Mouse (Mus musculus): ENCODE results near the gene Noc2l. TPM values are rescaled to one million over a fixed set of nuclear protein-coding genes. Genes with fewer than 3 reads are reported as not detected.

Gene Noc2l
- polyA plus RNA-seq, 1 experiment from 2014 or later: 152 TPM

GRCm38 (mm10) chr4:156208872-156209271, 26.9 kb upstream of the Noc2l start:
- Histone ChIP-seq H3K4me2 (no peak overlapping the region), H3K27me3 (replicated peaks; ENCODE audit: control insufficient read depth, insufficient read depth, low read length) (peaks cover 14% of the 10 kb centered on the region), H3K4me3 (ENCODE audit: low read depth, low read length) (no peak overlapping the region), H3K9me3 (ENCODE audit: control insufficient read depth, low read length) (no peaks in the 10 kb centered on the region), H3K27ac (ENCODE audit: low read depth, low read length) (no peak overlapping the region), H3K4me1 (replicated peaks; ENCODE audit: control insufficient read depth, insufficient read depth, low read length) (no peaks in the 10 kb centered on the region), H3K36me3 (ENCODE audit: control insufficient read depth, insufficient read depth, low read length) (no peaks in the 10 kb centered on the region), H3K9ac (ENCODE audit: low read depth, low read length) (no peak overlapping the region)
- ATAC-seq (replicated peaks; ENCODE audit: low FRiP score) (no peak), DNase-seq (ENCODE audit: low spot score) (no peak)
- 79% methylated on average over 4 of the region's 4 CpGs for WGBS

DNA sequence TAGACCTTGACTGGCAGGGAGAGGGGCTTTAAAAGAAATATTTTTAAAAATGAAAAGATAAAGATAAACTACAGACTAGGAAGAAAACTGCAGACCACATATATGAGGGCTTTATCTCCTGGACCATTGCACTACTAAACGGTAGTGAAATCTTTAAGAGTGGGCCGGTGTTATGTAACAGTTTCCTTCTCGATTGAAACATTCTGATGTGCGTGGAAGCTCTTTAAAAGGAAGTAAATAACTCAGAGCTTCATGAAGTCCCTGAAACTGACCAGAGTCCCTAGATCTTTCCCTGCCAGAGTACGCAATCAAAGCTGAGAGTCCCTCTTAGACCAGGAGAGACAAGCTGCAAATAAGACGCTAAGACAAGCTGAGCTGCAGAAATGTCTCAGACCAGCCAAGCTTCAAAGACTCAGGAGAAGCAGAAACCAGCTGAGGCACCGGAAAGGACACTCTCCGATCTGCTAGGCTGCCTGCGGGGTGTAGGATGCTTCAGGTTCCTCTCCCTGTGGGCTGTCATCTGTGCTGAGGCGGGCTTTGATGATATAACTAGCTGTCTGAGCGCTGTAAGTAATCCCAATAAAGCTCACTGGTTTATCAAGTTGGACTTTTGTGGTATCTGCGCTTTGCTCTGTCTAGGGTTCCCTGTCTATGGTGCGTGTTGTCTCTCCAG, 25.7 kb upstream of the Noc2l start:
- H3K4me2 ChIP-seq: no peak overlapping the region
- H3K4me3 ChIP-seq (ENCODE audit: low read depth, low read length): no peak overlapping the region
- DNase-seq (ENCODE audit: low spot score) (no peak), ATAC-seq (replicated peaks; ENCODE audit: low FRiP score) (no peak)
- H3K4me1 ChIP-seq (replicated peaks; ENCODE audit: control insufficient read depth, insufficient read depth, low read length): no peaks in the 10 kb centered on the region
- no peak overlapping the region for H3K27ac ChIP-seq (ENCODE audit: low read depth, low read length)
- H3K36me3 ChIP-seq (ENCODE audit: control insufficient read depth, insufficient read depth, low read length): no peaks in the 10 kb centered on the region
- no peak overlapping the region for H3K9ac ChIP-seq (ENCODE audit: low read depth, low read length)
- peaks cover 2% of the 10 kb centered on the region for H3K27me3 ChIP-seq (replicated peaks; ENCODE audit: control insufficient read depth, insufficient read depth, low read length)
- H3K9me3 ChIP-seq (ENCODE audit: control insufficient read depth, low read length): no peaks in the 10 kb centered on the region
- WGBS: 66% methylated on average over 13 of the region's 13 CpGs

DNA sequence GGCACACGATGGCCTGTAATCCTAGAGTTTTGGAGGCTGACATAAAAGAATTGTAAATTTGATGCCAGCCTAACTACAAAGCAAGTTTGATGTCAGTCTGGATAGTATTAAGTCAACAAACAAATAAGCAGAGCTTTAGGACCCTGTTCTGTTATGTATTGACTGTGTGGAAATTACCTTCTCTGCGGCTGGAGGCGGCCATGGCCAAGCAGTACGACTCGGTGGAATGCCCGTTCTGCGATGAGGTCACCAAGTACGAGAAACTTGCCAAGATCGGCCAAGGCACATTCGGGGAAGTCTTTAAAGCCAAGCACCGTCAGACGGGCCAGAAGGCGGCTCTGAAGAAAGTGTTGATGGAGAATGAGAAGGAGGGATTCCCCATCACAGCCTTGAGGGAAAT, 22.7 kb upstream of the Noc2l start:
- 90% methylated on average over 13 of the region's 13 CpGs for WGBS
- Histone ChIP-seq H3K4me1 (replicated peaks; ENCODE audit: control insufficient read depth, insufficient read depth, low read length) (no peaks in the 10 kb centered on the region), H3K27me3 (replicated peaks; ENCODE audit: control insufficient read depth, insufficient read depth, low read length) (no peaks in the 10 kb centered on the region; the same call in 1 of the 2 replicates), H3K9ac (ENCODE audit: low read depth, low read length) (no peak overlapping the region), H3K36me3 (ENCODE audit: control insufficient read depth, insufficient read depth, low read length) (no peaks in the 10 kb centered on the region), H3K4me2 (no peak overlapping the region), H3K27ac (ENCODE audit: low read depth, low read length) (no peak overlapping the region), H3K4me3 (ENCODE audit: low read depth, low read length) (no peak overlapping the region), H3K9me3 (ENCODE audit: control insufficient read depth, low read length) (no peaks in the 10 kb centered on the region)
- DNase-seq (ENCODE audit: low spot score) (no peak), ATAC-seq (replicated peaks; ENCODE audit: low FRiP score) (no peak)

DNA sequence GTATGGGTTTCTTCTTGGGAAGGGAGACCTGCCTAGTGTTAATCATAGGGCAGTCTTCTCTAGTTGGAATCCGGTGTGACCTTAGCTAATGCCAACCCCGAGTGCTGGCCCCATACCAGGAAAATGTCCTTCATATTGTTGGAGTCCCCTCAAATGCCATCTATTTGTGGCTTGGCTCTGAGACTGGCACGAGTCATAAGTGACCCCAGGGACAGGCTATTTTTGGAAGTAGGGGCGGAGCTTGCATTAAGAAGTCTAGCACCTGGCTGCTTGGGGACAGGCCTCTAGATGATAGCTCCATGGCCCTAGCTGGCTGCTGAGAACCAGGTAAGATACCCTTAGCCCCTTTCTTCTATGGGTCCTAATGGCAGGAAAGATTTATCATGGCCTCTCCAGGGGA, 20.2 kb upstream of the Noc2l start, which contains the start of gene Perm1:
Gene Perm1, plus strand, starts transcription at position 220 of the 400 bp plus-strand sequence.
- H3K27ac ChIP-seq (ENCODE audit: low read depth, low read length): no peak within 1 kb of the TSS
- no peak for DNase-seq (ENCODE audit: low spot score)
- no peaks in the 10 kb centered on the region for H3K4me1 ChIP-seq (replicated peaks; ENCODE audit: control insufficient read depth, insufficient read depth, low read length)
- no peak within 1 kb of the TSS for H3K4me3 ChIP-seq (ENCODE audit: low read depth, low read length)
- H3K27me3 ChIP-seq (replicated peaks; ENCODE audit: control insufficient read depth, insufficient read depth, low read length): no peaks in the 10 kb centered on the region; the same call in 1 of the 2 replicates
- 66% methylated on average over 4 of the region's 4 CpGs for WGBS
- H3K9ac ChIP-seq (ENCODE audit: low read depth, low read length): no peak within 1 kb of the TSS
- H3K9me3 ChIP-seq (ENCODE audit: control insufficient read depth, low read length): no peaks in the 10 kb centered on the region
- ATAC-seq (replicated peaks; ENCODE audit: low FRiP score): no peak
- no peak within 1 kb of the TSS for H3K4me2 ChIP-seq
- no peaks in the 10 kb centered on the region for H3K36me3 ChIP-seq (ENCODE audit: control insufficient read depth, insufficient read depth, low read length)

DNA sequence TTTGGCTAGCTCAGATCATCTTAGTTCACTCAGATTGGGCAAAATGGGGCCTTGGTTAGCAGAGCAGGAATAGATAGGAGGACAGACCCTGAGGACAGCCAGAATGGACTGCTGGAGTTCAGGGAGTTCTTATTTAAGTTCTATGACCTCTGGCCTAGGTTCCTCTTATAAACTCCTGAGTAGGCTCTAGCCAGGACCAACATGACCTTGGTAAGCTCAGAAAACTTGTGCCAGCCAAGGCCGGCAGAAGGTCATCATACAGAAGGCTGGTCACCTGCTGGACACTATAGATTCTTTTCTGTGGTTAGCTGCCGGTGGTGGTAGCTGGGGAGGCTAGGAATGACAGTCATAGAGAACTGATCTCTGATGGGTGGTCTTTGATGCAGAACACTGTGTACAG, 19.6 kb upstream of the Noc2l start:
- WGBS: 77% methylated on average over 2 of the region's 2 CpGs
- no peak overlapping the region for H3K4me3 ChIP-seq (ENCODE audit: low read depth, low read length)
- DNase-seq (ENCODE audit: low spot score) (no peak), ATAC-seq (replicated peaks; ENCODE audit: low FRiP score) (no peak)
- H3K9me3 ChIP-seq (ENCODE audit: control insufficient read depth, low read length): no peaks in the 10 kb centered on the region
- H3K4me2 ChIP-seq: no peak overlapping the region
- no peaks in the 10 kb centered on the region for H3K4me1 ChIP-seq (replicated peaks; ENCODE audit: control insufficient read depth, insufficient read depth, low read length)
- H3K27me3 ChIP-seq (replicated peaks; ENCODE audit: control insufficient read depth, insufficient read depth, low read length): no peaks in the 10 kb centered on the region; the same call in 1 of the 2 replicates
- no peak overlapping the region for H3K9ac ChIP-seq (ENCODE audit: low read depth, low read length)
- no peak overlapping the region for H3K27ac ChIP-seq (ENCODE audit: low read depth, low read length)
- no peaks in the 10 kb centered on the region for H3K36me3 ChIP-seq (ENCODE audit: control insufficient read depth, insufficient read depth, low read length)

DNA sequence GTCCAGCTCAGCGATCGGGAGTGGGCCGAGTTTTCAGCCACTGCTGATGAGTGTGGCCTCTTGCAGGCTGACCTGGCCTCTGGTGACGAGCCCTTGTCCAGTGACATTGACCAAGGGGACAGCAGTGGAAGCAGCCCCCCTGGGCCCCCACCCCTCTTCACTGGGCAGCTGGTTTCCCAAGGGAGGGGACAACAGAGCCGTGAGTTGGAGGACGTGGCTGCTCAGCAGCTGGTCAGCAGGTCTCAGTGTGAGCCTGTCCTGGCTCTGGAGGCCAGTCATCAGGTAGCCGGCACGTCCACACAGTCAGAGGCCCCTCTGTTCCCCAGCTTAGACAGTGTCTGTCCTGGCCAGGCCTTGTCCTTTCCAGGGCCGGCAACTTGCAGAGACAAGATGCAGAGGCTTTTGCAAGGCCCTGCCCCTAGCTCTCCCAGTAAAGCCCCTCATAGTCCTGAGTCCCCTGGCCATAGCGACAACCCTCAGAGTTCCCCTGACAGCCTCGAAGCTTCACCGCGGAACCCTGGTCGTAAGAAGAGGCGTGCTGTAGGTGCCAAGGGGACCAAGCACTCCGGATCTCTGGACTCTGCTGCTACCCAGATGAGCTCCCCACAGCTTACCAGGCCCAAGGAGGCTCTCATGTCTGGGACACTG, 18.7 kb upstream of the Noc2l start:
- Histone ChIP-seq H3K27ac (ENCODE audit: low read depth, low read length) (no peak overlapping the region), H3K9me3 (ENCODE audit: control insufficient read depth, low read length) (no peaks in the 10 kb centered on the region), H3K9ac (ENCODE audit: low read depth, low read length) (no peak overlapping the region), H3K4me1 (replicated peaks; ENCODE audit: control insufficient read depth, insufficient read depth, low read length) (no peaks in the 10 kb centered on the region), H3K4me3 (ENCODE audit: low read depth, low read length) (no peak overlapping the region), H3K36me3 (ENCODE audit: control insufficient read depth, insufficient read depth, low read length) (no peaks in the 10 kb centered on the region), H3K27me3 (replicated peaks; ENCODE audit: control insufficient read depth, insufficient read depth, low read length) (no peaks in the 10 kb centered on the region; the same call in 1 of the 2 replicates), H3K4me2 (no peak overlapping the region)
- WGBS: 80% methylated on average over 16 of the region's 16 CpGs
- DNase-seq (ENCODE audit: low spot score) (no peak), ATAC-seq (replicated peaks; ENCODE audit: low FRiP score) (no peak)

- WGBS: 81% methylated on average over 16 of the region's 16 CpGs
- ATAC-seq (replicated peaks; ENCODE audit: low FRiP score) (no peak), DNase-seq (ENCODE audit: low spot score) (no peak)
- Histone ChIP-seq H3K9me3 (ENCODE audit: control insufficient read depth, low read length) (no peaks in the 10 kb centered on the region), H3K4me3 (ENCODE audit: low read depth, low read length) (no peak overlapping the region), H3K27me3 (replicated peaks; ENCODE audit: control insufficient read depth, insufficient read depth, low read length) (no peaks in the 10 kb centered on the region; the same call in 1 of the 2 replicates), H3K27ac (ENCODE audit: low read depth, low read length) (no peak overlapping the region), H3K9ac (ENCODE audit: low read depth, low read length) (no peak overlapping the region), H3K36me3 (ENCODE audit: control insufficient read depth, insufficient read depth, low read length) (no peaks in the 10 kb centered on the region), H3K4me1 (replicated peaks; ENCODE audit: control insufficient read depth, insufficient read depth, low read length) (no peaks in the 10 kb centered on the region), H3K4me2 (no peak overlapping the region)
These were observed 18.0 kb upstream of the Noc2l start for GRCm38 (mm10) chr4:156217838-156218237.

DNA sequence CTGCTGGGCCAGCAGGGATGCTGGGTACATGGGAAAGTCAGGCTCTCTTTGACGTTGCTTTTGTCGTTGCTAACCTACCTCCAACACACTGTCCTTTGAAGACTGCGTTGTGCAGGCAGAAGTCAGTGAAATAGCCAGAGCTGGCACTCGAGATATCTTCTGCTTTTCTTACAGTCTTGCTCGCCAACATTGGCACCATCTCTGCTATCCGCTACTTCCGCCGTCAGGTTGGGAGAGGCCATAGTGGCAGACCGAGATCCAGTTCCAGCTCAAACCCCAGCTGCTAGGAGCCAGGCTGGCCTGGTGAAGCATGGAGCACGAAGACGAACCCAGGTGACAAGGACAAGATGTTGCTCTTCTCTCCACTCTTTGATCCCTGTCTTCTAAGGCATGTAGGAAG, 15.9 kb upstream of the Noc2l start:
- ATAC-seq (replicated peaks; ENCODE audit: low FRiP score) (no peak), DNase-seq (ENCODE audit: low spot score) (no peak)
- Histone ChIP-seq H3K4me3 (ENCODE audit: low read depth, low read length) (no peak overlapping the region), H3K4me1 (replicated peaks; ENCODE audit: control insufficient read depth, insufficient read depth, low read length) (no peaks in the 10 kb centered on the region), H3K27ac (ENCODE audit: low read depth, low read length) (no peak overlapping the region), H3K27me3 (replicated peaks; ENCODE audit: control insufficient read depth, insufficient read depth, low read length) (peaks cover 2% of the 10 kb centered on the region; the same call in 1 of the 2 replicates), H3K9ac (ENCODE audit: low read depth, low read length) (no peak overlapping the region), H3K9me3 (ENCODE audit: control insufficient read depth, low read length) (no peaks in the 10 kb centered on the region), H3K4me2 (no peak overlapping the region), H3K36me3 (ENCODE audit: control insufficient read depth, insufficient read depth, low read length) (no peaks in the 10 kb centered on the region)
- 85% methylated on average over 11 of the region's 11 CpGs for WGBS

DNA sequence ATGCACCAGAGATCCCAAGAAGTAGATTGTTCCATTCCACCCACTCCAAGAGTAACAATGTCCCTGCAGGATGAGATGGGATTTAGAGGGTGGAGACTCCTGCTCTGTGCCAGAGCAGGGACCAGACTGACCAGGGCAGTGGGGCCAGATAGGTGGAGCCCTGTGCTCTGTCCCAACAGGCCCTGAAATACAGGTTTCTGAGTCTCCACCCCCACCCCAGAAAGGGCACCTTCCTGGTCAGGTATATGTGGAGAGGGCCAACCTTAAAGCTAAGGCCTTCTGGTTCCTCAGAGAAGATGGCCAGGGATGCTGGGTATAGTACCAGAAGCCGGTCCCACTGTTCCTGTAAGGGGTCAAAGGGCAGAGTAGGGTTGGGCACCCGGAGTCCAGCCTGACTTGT, 11.5 kb upstream of the Noc2l start:
- WGBS: 84% methylated on average over 2 of the region's 2 CpGs
- no peak for DNase-seq (ENCODE audit: low spot score)
- Histone ChIP-seq H3K27ac (ENCODE audit: low read depth, low read length) (no peak overlapping the region), H3K9ac (ENCODE audit: low read depth, low read length) (no peak overlapping the region), H3K36me3 (ENCODE audit: control insufficient read depth, insufficient read depth, low read length) (no peaks in the 10 kb centered on the region; the same call in 1 of the 2 replicates), H3K9me3 (ENCODE audit: control insufficient read depth, low read length) (no peaks in the 10 kb centered on the region), H3K4me3 (ENCODE audit: low read depth, low read length) (no peak overlapping the region), H3K4me2 (no peak overlapping the region), H3K4me1 (replicated peaks; ENCODE audit: control insufficient read depth, insufficient read depth, low read length) (peaks cover 9% of the 10 kb centered on the region), H3K27me3 (replicated peaks; ENCODE audit: control insufficient read depth, insufficient read depth, low read length) (peaks cover 2% of the 10 kb centered on the region; the same call in 1 of the 2 replicates)
- ATAC-seq (replicated peaks; ENCODE audit: low FRiP score): no peak
